Mouse (Mus musculus) embryo, embryonic 10 days (tissue): ENCODE results near the gene Nap1l1.

Experiments
- DNase-seq: peaks from one replicate; pipeline ENCODE4 v3.0.0-alpha.2; 2015; ENCODE audit warnings: low spot score

Gene Nap1l1

GRCm38 (mm10) chr10:111515071-111516010, 42.3 kb downstream of the Nap1l1 start:
- no peak for DNase-seq

GRCm38 (mm10) chr10:111516172-111516588, 43.2 kb downstream of the Nap1l1 start:
- DNase-seq = peak; percentile 24

- DNase-seq = no peak
Measured at GRCm38 (mm10) chr10:111516804-111517436, 43.9 kb downstream of the Nap1l1 start.

- no peak for DNase-seq
Measured at GRCm38 (mm10) chr10:111518350-111518749, 45.3 kb downstream of the Nap1l1 start.

- DNase-seq = peak; percentile 36
Measured at GRCm38 (mm10) chr10:111519620-111520370, 46.8 kb downstream of the Nap1l1 start.

GRCm38 (mm10) chr10:111520621-111521020, 47.6 kb downstream of the Nap1l1 start:
- no peak for DNase-seq

- peak; percentile 22 for DNase-seq
Measured at GRCm38 (mm10) chr10:111521636-111522035, 48.6 kb downstream of the Nap1l1 start.

GRCm38 (mm10) chr10:111522230-111522629, 49.2 kb downstream of the Nap1l1 start:
- DNase-seq = no peak

- DNase-seq = peak; percentile 21
Measured at GRCm38 (mm10) chr10:111523894-111524293, 50.9 kb downstream of the Nap1l1 start.

GRCm38 (mm10) chr10:111527057-111527456, 54.0 kb downstream of the Nap1l1 start:
- DNase-seq = no peak

GRCm38 (mm10) chr10:111527613-111528012, 54.6 kb downstream of the Nap1l1 start:
- no peak for DNase-seq

GRCm38 (mm10) chr10:111528283-111528682, 55.3 kb downstream of the Nap1l1 start:
- no peak for DNase-seq

GRCm38 (mm10) chr10:111530398-111530797, 57.4 kb downstream of the Nap1l1 start:
- no peak for DNase-seq

GRCm38 (mm10) chr10:111534691-111535090, 61.7 kb downstream of the Nap1l1 start:
- no peak for DNase-seq

- no peak for DNase-seq
Measured at GRCm38 (mm10) chr10:111537410-111537809, 64.4 kb downstream of the Nap1l1 start.

- peak; percentile 72 for DNase-seq
Measured at GRCm38 (mm10) chr10:111539724-111540324, 66.8 kb downstream of the Nap1l1 start.

- no peak for DNase-seq
Measured at GRCm38 (mm10) chr10:111540678-111541077, 67.7 kb downstream of the Nap1l1 start.

GRCm38 (mm10) chr10:111543106-111543505, 70.1 kb downstream of the Nap1l1 start:
- DNase-seq = no peak

- peak; percentile 60 for DNase-seq
Measured at GRCm38 (mm10) chr10:111543781-111544260, 70.8 kb downstream of the Nap1l1 start.

- no peak for DNase-seq
Measured at GRCm38 (mm10) chr10:111544311-111544710, 71.3 kb downstream of the Nap1l1 start.

- DNase-seq = no peak
Measured at GRCm38 (mm10) chr10:111545648-111546047, 72.6 kb downstream of the Nap1l1 start.
